Mouse (Mus musculus) limb, embryonic 13.5 days (tissue): ENCODE results near the gene Nup153. TPM values are rescaled to one million over a fixed set of nuclear protein-coding genes. Genes with fewer than 3 reads are reported as not detected.

Experiments used
- polyA plus RNA-seq: library from polyadenylated mRNA; unstranded; fragments of >200 nt; fragmentation: Nextera tagmentation; extraction: Ambion mirVana; gene quantifications from 2 replicates; pipeline ENCODE4 v1.2.1, GENCODE M21; 2015

The Nup153 gene
- polyA plus RNA-seq, 1 experiment from 2014 or later: 24.9 TPM

Other genes starting within 250 kb of the Nup153 start
- gene Cap2, start 226.1 kb downstream of the Nup153 start, polyA plus RNA-seq: 18.8 and 21.0 TPM in 2 replicates
- gene Fam8a1, start 58.4 kb downstream of the Nup153 start, polyA plus RNA-seq: 11.6 and 11.8 TPM in 2 replicates
- gene Kif13a, start 201.9 kb upstream of the Nup153 start, polyA plus RNA-seq: 17.4 and 20.3 TPM in 2 replicates